Mouse (Mus musculus): ENCODE data around the gene Lpp.
A peak's percentile ranks its signal among the peaks of the same experiment; 100 is the strongest.

Lpp gene

GRCm38 (mm10) chr16:24880698-24881097, 487.4 kb downstream of the Lpp start:
- DNase-seq (ENCODE audit: low read depth) = no peak

- DNase-seq (ENCODE audit: low read depth) = no peak
Observed at GRCm38 (mm10) chr16:24881981-24882775, 488.9 kb downstream of the Lpp start.

- DNase-seq (ENCODE audit: low read depth) = no peak
Observed at GRCm38 (mm10) chr16:24884017-24884416, 490.7 kb downstream of the Lpp start.

- no peak for DNase-seq (ENCODE audit: low read depth)
Observed at GRCm38 (mm10) chr16:24886346-24886745, 493.0 kb downstream of the Lpp start.

- no peak for DNase-seq (ENCODE audit: low read depth)
Observed at GRCm38 (mm10) chr16:24886943-24887342, 493.6 kb downstream of the Lpp start.

- DNase-seq (ENCODE audit: low read depth) = no peak
Observed at GRCm38 (mm10) chr16:24891453-24891852, 498.1 kb downstream of the Lpp start.

- DNase-seq (ENCODE audit: low read depth) = no peak
Observed at GRCm38 (mm10) chr16:24895160-24895559, 501.9 kb downstream of the Lpp start.

- no peak for DNase-seq (ENCODE audit: low read depth)
Observed at GRCm38 (mm10) chr16:24897641-24898040, 504.3 kb downstream of the Lpp start.

GRCm38 (mm10) chr16:24900241-24900796, 507.0 kb downstream of the Lpp start:
- no peak for DNase-seq (ENCODE audit: low read depth)

GRCm38 (mm10) chr16:24901139-24901859, 508.0 kb downstream of the Lpp start:
- DNase-seq (ENCODE audit: low read depth) = no peak

GRCm38 (mm10) chr16:24902111-24902510, 508.8 kb downstream of the Lpp start:
- DNase-seq (ENCODE audit: low read depth) = no peak

GRCm38 (mm10) chr16:24908926-24909325, 515.6 kb downstream of the Lpp start:
- DNase-seq (ENCODE audit: low read depth) = no peak

GRCm38 (mm10) chr16:24910321-24910720, 517.0 kb downstream of the Lpp start:
- DNase-seq (ENCODE audit: low read depth) = peak; percentile 42

- DNase-seq (ENCODE audit: low read depth) = peak; percentile 49
Observed at GRCm38 (mm10) chr16:24910834-24911233, 517.5 kb downstream of the Lpp start.

GRCm38 (mm10) chr16:24912381-24912780, 519.1 kb downstream of the Lpp start:
- no peak for DNase-seq (ENCODE audit: low read depth)

GRCm38 (mm10) chr16:24913021-24913420, 519.7 kb downstream of the Lpp start:
- peak; percentile 59 for DNase-seq (ENCODE audit: low read depth)

- peak; percentile 26 for DNase-seq (ENCODE audit: low read depth)
Observed at GRCm38 (mm10) chr16:24913641-24914392, 520.5 kb downstream of the Lpp start.

GRCm38 (mm10) chr16:24914393-24914751, 521.1 kb downstream of the Lpp start:
- DNase-seq (ENCODE audit: low read depth) = no peak

- no peak for DNase-seq (ENCODE audit: low read depth)
Observed at GRCm38 (mm10) chr16:24915470-24915869, 522.2 kb downstream of the Lpp start.

GRCm38 (mm10) chr16:24919349-24920012, 526.2 kb downstream of the Lpp start:
- no peak for DNase-seq (ENCODE audit: low read depth)

- DNase-seq (ENCODE audit: low read depth) = no peak
Observed at GRCm38 (mm10) chr16:24930070-24930469, 536.8 kb downstream of the Lpp start.

- no peak for DNase-seq (ENCODE audit: low read depth)
Observed at GRCm38 (mm10) chr16:24930621-24931020, 537.3 kb downstream of the Lpp start.

Measured in naive thymus-derived CD4-positive, alpha-beta T cell, adult 2 months (primary cell).